In the genomic region with DNA sequence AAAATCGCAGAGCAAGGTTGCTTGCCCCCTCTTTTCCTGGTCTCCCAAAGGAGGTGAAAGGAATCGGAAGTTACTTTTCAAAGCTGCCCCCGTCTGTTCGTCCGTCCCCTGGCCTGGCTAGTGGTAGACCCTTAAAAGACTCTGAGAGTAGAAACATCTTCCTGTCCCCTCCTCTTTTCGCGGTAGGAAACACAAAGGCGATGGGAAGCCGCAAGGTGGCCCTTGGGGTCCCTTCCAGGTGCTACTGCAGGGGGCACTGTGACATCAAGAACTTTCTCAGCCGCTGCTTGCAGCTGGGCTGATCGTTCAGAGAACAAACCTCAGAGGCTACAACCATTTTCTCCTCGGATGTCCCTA, we compare ENCODE assay signal across 9 mouse cellular contexts.
DNase-seq lines count a peak whose midpoint lies in the region; ATAC-seq lines count a peak whose summit lies in the region.
"Had no signal": no experiment of that assay in that cellular context is flagged by ENCODE, and none has a peak within 500 bp of the region (broad histone marks: within the 10 kb centered on the region; RNA-seq: fewer than 3 reads in every experiment).

No protein-coding gene starts in this region.

- peak overlapping the region; percentile 56 for H3K9ac ChIP-seq in embryonic facial prominence, embryonic 14.5 days (ENCODE audit: low read depth, low read length)
- H3K9ac ChIP-seq in limb, embryonic 13.5 days, result peak overlapping the region; percentile 43; the same call in 1 of the 2 replicates
- H3K9ac ChIP-seq in midbrain, embryonic 15.5 days, result no peak overlapping the region

- H3K4me2 ChIP-seq in embryonic facial prominence, embryonic 14.5 days (ENCODE audit: low read depth, low read length), result peak overlapping the region; percentile 67
- peak overlapping the region; percentile 63 for H3K4me2 ChIP-seq in limb, embryonic 13.5 days (replicated peaks)
- peak overlapping the region; percentile 26; the same call in 1 of the 2 replicates for H3K4me2 ChIP-seq in midbrain, embryonic 15.5 days

- peak overlapping the region; percentile 37 for H3K4me3 ChIP-seq in embryonic facial prominence, embryonic 14.5 days (ENCODE audit: low read depth, low read length)
- H3K4me3 ChIP-seq in limb, embryonic 13.5 days, result peak overlapping the region; percentile 33
- 0 out of 2 replicates have a peak overlapping the region, but pooled peaks have one; percentile 8 for H3K4me3 ChIP-seq in midbrain, embryonic 15.5 days

- H3K27me3 ChIP-seq in embryonic facial prominence, embryonic 14.5 days (replicated peaks; ENCODE audit: control insufficient read depth, insufficient read depth, low read length), result peaks cover 32% of the 10 kb centered on the region
- H3K27me3 ChIP-seq in limb, embryonic 13.5 days, result peaks cover 80% of the 10 kb centered on the region
- H3K27me3 ChIP-seq in midbrain, embryonic 15.5 days (replicated peaks), result peaks cover 47% of the 10 kb centered on the region
- H3K27me3 ChIP-seq: CH12.LX had no signal

- no peaks in the 10 kb centered on the region for H3K4me1 ChIP-seq in embryonic facial prominence, embryonic 14.5 days (ENCODE audit: control insufficient read depth, insufficient read depth, low read length)
- peaks cover 28% of the 10 kb centered on the region for H3K4me1 ChIP-seq in limb, embryonic 13.5 days
- peaks cover 4% of the 10 kb centered on the region; the same call in 1 of the 2 replicates for H3K4me1 ChIP-seq in midbrain, embryonic 15.5 days

- H3K9me3 ChIP-seq in embryonic facial prominence, embryonic 14.5 days (ENCODE audit: control insufficient read depth, low read length), result no peaks in the 10 kb centered on the region
- H3K9me3 ChIP-seq in limb, embryonic 13.5 days, result no peaks in the 10 kb centered on the region
- no peaks in the 10 kb centered on the region for H3K9me3 ChIP-seq in midbrain, embryonic 15.5 days

- peak overlapping the region; percentile 71 for H3K27ac ChIP-seq in embryonic facial prominence, embryonic 14.5 days (replicated peaks; ENCODE audit: low read depth, low read length)
- no peak overlapping the region for H3K27ac ChIP-seq in limb, embryonic 13.5 days
- H3K27ac ChIP-seq in midbrain, embryonic 15.5 days, result no peak overlapping the region

- H3K36me3 ChIP-seq in embryonic facial prominence, embryonic 14.5 days (ENCODE audit: control insufficient read depth, insufficient read depth, low read length), result no peaks in the 10 kb centered on the region
- no peaks in the 10 kb centered on the region for H3K36me3 ChIP-seq in limb, embryonic 13.5 days
- H3K36me3 ChIP-seq in midbrain, embryonic 15.5 days (replicated peaks), result no peaks in the 10 kb centered on the region

- intact Hi-C loops in heart, postnatal 36 days (cut with DNase I), result loop anchor here (1.0 to 2.0 kb wide), 3 partner anchors 96 to 814 kb away; no protein-coding TSS in a partner anchor

- peak; percentile 55; the same call in 1 of the 2 replicates for ATAC-seq in embryonic facial prominence, embryonic 14.5 days (ENCODE audit: low read depth)
- no peak for ATAC-seq in limb, embryonic 13.5 days (ENCODE audit: low FRiP score, low read depth)
- no peak for ATAC-seq in midbrain, embryonic 15.5 days (replicated peaks)

- DNase-seq in layer of hippocampus, postnatal 10 days (ENCODE audit: low spot score in 2 of 2), result peak; percentile 11 to 20
- DNase-seq in layer of hippocampus, adult 11-12 months (ENCODE audit: low spot score), result no peak
- peak; percentile 90 for DNase-seq in embryonic facial prominence, embryonic 14.5 days (ENCODE audit: low spot score)
- DNase-seq in heart, postnatal 36 days, result peak; percentile 42 to 64
- peak; percentile 54 for DNase-seq in yolk sac, embryonic 10.5 days (ENCODE audit: low spot score)
- DNase-seq in cerebellum, adult 11-12 months, result no peak

- 0% methylated on average over 12 of the region's 12 CpGs for WGBS in embryonic facial prominence, embryonic 14.5 days
- 1% methylated on average over 12 of the region's 12 CpGs for WGBS in limb, embryonic 13.5 days
- WGBS in midbrain, embryonic 15.5 days, result under 1% methylated on average over 12 of the region's 12 CpGs

Comparison
In these comparisons a context has a peak if more than half of its experiments do, and no peak if none do; other contexts are left out.
1. DNase-seq: peak in layer of hippocampus, postnatal 10 days (2 of 2), embryonic facial prominence, embryonic 14.5 days (single experiment), heart, postnatal 36 days (2 of 2) and yolk sac, embryonic 10.5 days (single experiment); none in layer of hippocampus, adult 11-12 months (single experiment) and cerebellum, adult 11-12 months (single experiment).
2. Peak in every context shown above with its lines, with median percentiles within 50 percentile points of each other: H3K4me2 ChIP-seq and H3K4me3 ChIP-seq.